13 mouse cellular contexts compared by ENCODE assay signal in genomic region chr14:9960396-9960795, GRCm38 (mm10).
"Had no signal": no experiment of that assay in that cellular context is flagged by ENCODE, and none has a peak within 500 bp of the region (broad histone marks: within the 10 kb centered on the region; RNA-seq: fewer than 3 reads in every experiment).

No protein-coding gene starts in this region.

- H3K4me3 ChIP-seq: kidney, embryonic 15.5 days; liver, embryonic 13.5 days; midbrain, embryonic 12.5 days; midbrain, embryonic 15.5 days; neural tube, embryonic 12.5 days; neural tube, embryonic 15.5 days had no signal

- H3K27me3 ChIP-seq: kidney, embryonic 15.5 days; liver, embryonic 13.5 days; midbrain, embryonic 12.5 days; midbrain, embryonic 15.5 days; neural tube, embryonic 12.5 days; neural tube, embryonic 15.5 days had no signal

- DNase-seq: kidney, adult 8-10 months; kidney, postnatal 10 days; kidney, postnatal 4 days; liver, embryonic 13.5 days; lung, adult 2 months; lung, postnatal 14 days; thymus, postnatal 25 days had no signal

- H3K4me1 ChIP-seq: kidney, embryonic 15.5 days; liver, embryonic 13.5 days; midbrain, embryonic 12.5 days; midbrain, embryonic 15.5 days; neural tube, embryonic 12.5 days; neural tube, embryonic 15.5 days had no signal

- H3K27ac ChIP-seq: kidney, embryonic 15.5 days; liver, embryonic 13.5 days; macrophage; midbrain, embryonic 12.5 days; midbrain, embryonic 15.5 days; neural tube, embryonic 12.5 days; neural tube, embryonic 15.5 days had no signal
